Mouse (Mus musculus): ENCODE measurements around the gene Sp1. TPM values are rescaled to one million over a fixed set of nuclear protein-coding genes. Genes with fewer than 3 reads are reported as not detected.
A peak's percentile ranks its signal among the peaks of the same experiment; 100 is the strongest.

Gene Sp1
- polyA plus RNA-seq, 1 experiment from 2014 or later, result 15.5 TPM

DNA sequence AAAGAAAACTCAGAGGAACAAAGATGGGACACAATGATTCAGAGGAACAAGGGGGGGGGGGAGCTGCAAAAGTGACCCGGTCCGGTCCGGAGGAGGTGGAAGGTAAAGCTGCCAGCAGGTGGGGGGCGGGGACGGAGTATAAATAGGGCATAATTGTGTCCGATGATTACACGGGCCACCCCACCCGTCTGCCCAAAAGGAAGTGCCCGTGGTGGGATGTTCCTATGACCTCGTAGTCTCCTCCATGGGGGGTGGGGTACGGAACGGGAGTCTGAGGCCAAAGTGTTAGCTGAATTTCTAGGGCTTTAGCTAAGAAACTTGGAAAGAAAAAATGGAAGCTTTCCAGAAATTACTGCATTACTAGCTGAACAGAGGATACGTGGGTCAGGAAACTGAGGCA is 36.0 kb upstream of the Sp1 start:
- H3K4me1 ChIP-seq (ENCODE audit: control insufficient read depth, insufficient read depth, low read length), result peaks cover 17% of the 10 kb centered on the region

DNA sequence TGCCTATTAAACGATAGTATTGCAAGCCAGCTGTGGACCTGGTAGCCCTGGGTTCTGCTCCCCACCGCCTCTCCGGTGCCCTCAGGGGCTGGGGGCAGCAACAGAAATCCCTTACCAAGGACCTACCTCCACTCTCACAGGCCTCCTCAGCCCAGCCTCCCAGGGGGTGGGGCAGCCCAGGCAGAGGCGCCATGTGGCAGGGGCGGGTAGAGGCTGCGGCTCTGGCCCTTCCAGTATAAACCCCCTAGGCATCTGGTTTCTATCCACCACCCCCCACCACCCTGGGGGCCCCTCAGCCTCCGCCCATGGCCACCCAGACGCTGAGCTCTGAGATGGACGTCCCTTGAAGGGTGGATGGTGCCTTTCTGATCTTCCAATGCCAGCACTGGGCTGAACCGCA is 35.2 kb upstream of the Sp1 start:
- Histone ChIP-seq H3K9me3 (ENCODE audit: control insufficient read depth, low read length) (no peaks in the 10 kb centered on the region), H3K4me1 (ENCODE audit: control insufficient read depth, insufficient read depth, low read length) (peaks cover 17% of the 10 kb centered on the region), H3K36me3 (ENCODE audit: control insufficient read depth, insufficient read depth, low read length) (no peaks in the 10 kb centered on the region), H3K9ac (ENCODE audit: low read depth, low read length) (peak overlapping the region; percentile 34), H3K27ac (replicated peaks; ENCODE audit: low read depth, low read length) (peak overlapping the region; percentile 46), H3K4me2 (ENCODE audit: low read depth, low read length) (peak overlapping the region; percentile 39), H3K27me3 (replicated peaks; ENCODE audit: control insufficient read depth, insufficient read depth, low read length) (0 out of 2 replicates have a peak, but pooled peaks cover 3% of the 10 kb centered on the region), H3K4me3 (ENCODE audit: low read depth, low read length) (peak overlapping the region; percentile 8; the same call in 1 of the 2 replicates)
- ATAC-seq (ENCODE audit: low read depth) (peak; percentile 89), DNase-seq (ENCODE audit: low spot score) (peak; percentile 77)
- WGBS, result 0% methylated on average over 8 of the region's 10 CpGs

More for the DNA sequence above, 36.0 kb upstream of the Sp1 start:
- Histone ChIP-seq H3K9me3 (ENCODE audit: control insufficient read depth, low read length) (no peaks in the 10 kb centered on the region), H3K4me3 (ENCODE audit: low read depth, low read length) (peak overlapping the region; percentile 8; the same call in 1 of the 2 replicates), H3K4me2 (ENCODE audit: low read depth, low read length) (peak overlapping the region; percentile 39), H3K27me3 (replicated peaks; ENCODE audit: control insufficient read depth, insufficient read depth, low read length) (0 out of 2 replicates have a peak, but pooled peaks cover 5% of the 10 kb centered on the region), H3K9ac (ENCODE audit: low read depth, low read length) (peak overlapping the region; percentile 34), H3K27ac (replicated peaks; ENCODE audit: low read depth, low read length) (peak overlapping the region; percentile 46), H3K36me3 (ENCODE audit: control insufficient read depth, insufficient read depth, low read length) (no peaks in the 10 kb centered on the region)
- 8% methylated on average over 12 of the region's 13 CpGs for WGBS
- DNase-seq (ENCODE audit: low spot score) (no peak), ATAC-seq (ENCODE audit: low read depth) (no peak)

DNA sequence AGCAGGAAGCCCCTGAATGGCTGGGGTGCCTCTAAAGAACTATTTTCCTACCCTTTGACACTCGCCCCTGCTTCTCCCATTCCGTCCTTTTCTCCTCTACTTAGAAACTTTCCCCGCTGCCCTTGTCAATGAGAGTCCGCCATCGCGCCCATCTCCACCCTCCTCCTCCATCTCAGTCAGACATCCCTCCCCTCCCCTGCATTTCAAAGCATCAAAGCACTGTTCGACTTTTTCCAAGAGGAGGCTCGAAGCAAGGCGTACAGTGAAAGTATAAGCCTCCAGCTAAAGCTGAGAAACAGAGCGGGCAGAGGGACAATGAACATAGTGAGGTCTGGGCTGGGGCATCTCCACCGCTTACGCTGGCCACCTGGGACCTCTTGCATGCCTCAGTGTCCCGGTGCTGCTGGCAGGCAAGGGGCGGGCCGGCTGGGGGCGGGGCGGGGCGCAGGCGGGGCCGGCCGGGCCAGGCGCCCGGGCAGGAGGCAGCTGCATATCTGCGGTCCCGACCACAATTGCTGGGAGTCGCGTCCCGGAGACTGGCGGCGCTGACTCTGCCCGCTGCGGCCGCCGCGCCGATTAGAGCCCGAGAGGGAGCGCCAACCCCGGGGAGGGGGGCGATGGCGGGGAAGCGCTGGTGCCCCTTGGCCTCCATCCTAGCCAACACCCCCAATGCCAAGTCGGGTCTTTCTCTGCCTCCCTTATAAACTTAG is 29.3 kb upstream of the Sp1 start:
- H3K27ac ChIP-seq (replicated peaks; ENCODE audit: low read depth, low read length), result peak overlapping the region; percentile 88
- peaks cover 18% of the 10 kb centered on the region for H3K4me1 ChIP-seq (ENCODE audit: control insufficient read depth, insufficient read depth, low read length)
- WGBS, result 1% methylated on average over 27 of the region's 43 CpGs
- peak overlapping the region; percentile 52 for H3K4me3 ChIP-seq (ENCODE audit: low read depth, low read length)
- H3K9ac ChIP-seq (ENCODE audit: low read depth, low read length), result peak overlapping the region; percentile 66
- peak overlapping the region; percentile 79 for H3K4me2 ChIP-seq (ENCODE audit: low read depth, low read length)
- DNase-seq (ENCODE audit: low spot score) (peak; percentile 87), ATAC-seq (ENCODE audit: low read depth) (peak; percentile 84)
- no peaks in the 10 kb centered on the region for H3K9me3 ChIP-seq (ENCODE audit: control insufficient read depth, low read length)
- H3K27me3 ChIP-seq (replicated peaks; ENCODE audit: control insufficient read depth, insufficient read depth, low read length), result no peaks in the 10 kb centered on the region
- H3K36me3 ChIP-seq (ENCODE audit: control insufficient read depth, insufficient read depth, low read length), result no peaks in the 10 kb centered on the region

DNA sequence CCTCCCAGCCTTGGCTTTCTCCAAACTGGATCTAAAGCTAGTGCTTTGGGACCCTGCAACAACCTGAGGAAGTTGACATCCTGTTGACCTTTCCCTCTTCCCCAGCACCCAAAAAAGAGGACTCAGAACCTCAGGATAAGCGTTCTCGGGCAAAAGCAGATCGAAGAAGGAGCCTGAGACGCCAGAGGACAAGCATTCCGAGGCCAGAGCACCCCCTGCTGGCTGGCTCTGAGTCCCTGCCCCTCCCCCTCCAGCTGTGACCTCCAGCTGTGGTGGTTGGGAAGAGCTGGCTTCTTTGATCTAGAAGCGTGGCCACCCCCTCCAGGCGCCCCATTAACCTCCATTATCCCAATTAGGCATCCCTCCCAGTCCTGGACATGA is 28.8 kb upstream of the Sp1 start:
- DNase-seq (ENCODE audit: low spot score) (peak; percentile 92), ATAC-seq (ENCODE audit: low read depth) (peak; percentile 64)
- H3K4me1 ChIP-seq (ENCODE audit: control insufficient read depth, insufficient read depth, low read length), result peaks cover 18% of the 10 kb centered on the region
- peak overlapping the region; percentile 88 for H3K27ac ChIP-seq (replicated peaks; ENCODE audit: low read depth, low read length)
- H3K27me3 ChIP-seq (replicated peaks; ENCODE audit: control insufficient read depth, insufficient read depth, low read length), result no peaks in the 10 kb centered on the region
- H3K9me3 ChIP-seq (ENCODE audit: control insufficient read depth, low read length), result no peaks in the 10 kb centered on the region
- no peaks in the 10 kb centered on the region for H3K36me3 ChIP-seq (ENCODE audit: control insufficient read depth, insufficient read depth, low read length)
- H3K4me3 ChIP-seq (ENCODE audit: low read depth, low read length), result peak overlapping the region; percentile 52
- peak overlapping the region; percentile 79 for H3K4me2 ChIP-seq (ENCODE audit: low read depth, low read length)
- 0% methylated on average over 7 of the region's 7 CpGs for WGBS
- H3K9ac ChIP-seq (ENCODE audit: low read depth, low read length), result peak overlapping the region; percentile 66

DNA sequence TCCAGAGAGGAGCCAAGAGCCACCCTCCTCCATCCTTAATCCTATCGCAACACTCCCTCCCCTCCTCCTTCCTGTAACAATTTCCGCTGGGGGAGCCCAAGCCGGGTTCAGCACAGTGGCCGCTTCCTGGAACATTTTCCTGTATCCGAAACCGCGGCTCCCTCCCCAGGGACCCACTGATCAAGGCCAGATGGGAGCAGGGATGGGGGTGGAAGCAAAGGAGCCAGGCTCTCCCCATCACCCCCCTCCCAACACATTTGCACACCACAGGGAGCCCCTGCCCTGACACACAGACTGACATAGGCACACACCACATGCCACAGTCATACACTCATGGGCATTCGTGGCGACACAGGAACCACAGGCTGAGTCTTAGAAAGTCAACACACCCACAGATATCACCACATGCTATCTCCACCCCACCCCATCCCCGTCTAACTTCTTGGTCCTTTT is 28.1 kb upstream of the Sp1 start:
- Histone ChIP-seq H3K9ac (ENCODE audit: low read depth, low read length) (no peak overlapping the region), H3K36me3 (ENCODE audit: control insufficient read depth, insufficient read depth, low read length) (no peaks in the 10 kb centered on the region), H3K27ac (replicated peaks; ENCODE audit: low read depth, low read length) (peak overlapping the region; percentile 88), H3K4me1 (ENCODE audit: control insufficient read depth, insufficient read depth, low read length) (peaks cover 18% of the 10 kb centered on the region), H3K9me3 (ENCODE audit: control insufficient read depth, low read length) (no peaks in the 10 kb centered on the region), H3K4me3 (ENCODE audit: low read depth, low read length) (no peak overlapping the region), H3K4me2 (ENCODE audit: low read depth, low read length) (peak overlapping the region; percentile 79), H3K27me3 (replicated peaks; ENCODE audit: control insufficient read depth, insufficient read depth, low read length) (no peaks in the 10 kb centered on the region)
- WGBS, result 5% methylated on average over 10 of the region's 10 CpGs
- ATAC-seq (ENCODE audit: low read depth), result peak; percentile 47
- peak; percentile 88 for DNase-seq (ENCODE audit: low spot score)

DNA sequence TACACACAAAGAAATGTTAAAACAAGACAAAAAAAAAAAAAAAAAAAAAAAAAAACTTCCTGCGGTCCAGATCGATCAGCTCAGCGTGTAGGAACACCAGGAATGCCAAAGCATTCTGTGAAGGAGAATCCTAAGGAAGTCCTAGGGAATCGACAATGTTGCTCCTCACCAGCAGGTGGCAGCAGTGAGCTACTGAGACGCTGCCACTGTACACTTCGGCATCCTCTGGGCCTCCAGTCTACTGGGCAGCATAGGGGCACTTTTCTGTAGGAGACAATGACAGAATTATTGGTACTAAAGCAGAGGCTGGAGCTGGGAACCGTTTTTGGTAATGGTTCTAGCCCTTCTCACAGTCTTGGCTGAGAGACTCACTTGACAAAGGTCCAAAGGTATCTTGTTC is 24.4 kb upstream of the Sp1 start:
- ATAC-seq (ENCODE audit: low read depth), result peak; percentile 81
- Histone ChIP-seq H3K36me3 (ENCODE audit: control insufficient read depth, insufficient read depth, low read length) (no peaks in the 10 kb centered on the region), H3K9me3 (ENCODE audit: control insufficient read depth, low read length) (no peaks in the 10 kb centered on the region), H3K4me1 (ENCODE audit: control insufficient read depth, insufficient read depth, low read length) (peaks cover 13% of the 10 kb centered on the region; the same call in 1 of the 2 replicates), H3K27me3 (replicated peaks; ENCODE audit: control insufficient read depth, insufficient read depth, low read length) (no peaks in the 10 kb centered on the region), H3K9ac (ENCODE audit: low read depth, low read length) (no peak overlapping the region), H3K4me2 (ENCODE audit: low read depth, low read length) (no peak overlapping the region), H3K4me3 (ENCODE audit: low read depth, low read length) (no peak overlapping the region), H3K27ac (replicated peaks; ENCODE audit: low read depth, low read length) (no peak overlapping the region)
- DNase-seq (ENCODE audit: low spot score), result peak; percentile 92
- 1% methylated on average over 7 of the region's 7 CpGs for WGBS

DNA sequence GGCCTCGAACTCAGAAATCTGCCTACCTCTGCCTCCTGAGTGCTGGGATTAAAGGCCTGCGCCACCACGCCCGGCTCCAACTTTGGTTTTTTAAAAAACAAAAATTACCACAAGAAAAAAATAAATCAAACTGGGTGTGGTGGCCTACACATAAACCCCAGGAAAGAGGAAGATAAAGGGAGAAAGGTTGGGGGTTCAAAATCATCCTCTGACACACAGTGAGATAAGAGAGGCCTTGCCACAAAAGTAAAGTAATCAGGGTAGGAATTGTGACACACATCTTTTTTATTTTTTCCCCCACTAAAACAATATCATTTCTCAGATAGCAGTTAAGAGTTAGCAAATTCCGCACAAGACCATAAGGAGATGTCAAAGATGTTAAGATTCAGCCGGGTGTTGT is 22.3 kb upstream of the Sp1 start:
- no peaks in the 10 kb centered on the region for H3K4me1 ChIP-seq (ENCODE audit: control insufficient read depth, insufficient read depth, low read length)
- no peak overlapping the region for H3K27ac ChIP-seq (replicated peaks; ENCODE audit: low read depth, low read length)
- no peaks in the 10 kb centered on the region for H3K9me3 ChIP-seq (ENCODE audit: control insufficient read depth, low read length)
- ATAC-seq (ENCODE audit: low read depth) (no peak), DNase-seq (ENCODE audit: low spot score) (no peak)
- H3K4me2 ChIP-seq (ENCODE audit: low read depth, low read length), result no peak overlapping the region
- no peak overlapping the region for H3K9ac ChIP-seq (ENCODE audit: low read depth, low read length)
- H3K27me3 ChIP-seq (replicated peaks; ENCODE audit: control insufficient read depth, insufficient read depth, low read length), result no peaks in the 10 kb centered on the region
- H3K36me3 ChIP-seq (ENCODE audit: control insufficient read depth, insufficient read depth, low read length), result no peaks in the 10 kb centered on the region
- no peak overlapping the region for H3K4me3 ChIP-seq (ENCODE audit: low read depth, low read length)
- WGBS, result 88% methylated on average over 6 of the region's 6 CpGs

DNA sequence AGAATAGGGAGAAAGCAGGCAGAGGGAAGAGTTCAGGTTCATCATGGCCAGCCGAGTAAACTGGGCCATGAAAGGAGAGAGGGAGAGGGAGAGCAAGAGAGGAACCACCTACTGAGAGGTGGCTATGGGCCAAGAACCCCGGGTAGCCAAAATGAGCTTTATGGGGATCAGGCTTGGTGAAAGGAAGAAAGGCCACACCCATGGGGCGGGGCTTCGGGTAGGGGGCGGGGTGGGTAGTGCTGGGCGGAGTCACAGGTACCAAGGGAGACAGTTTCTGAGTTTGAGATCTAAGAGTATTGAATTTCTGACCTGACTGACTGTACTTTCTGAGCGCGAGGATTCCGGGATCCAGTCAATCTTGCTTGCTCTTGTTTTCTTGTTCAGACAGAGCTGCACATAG is 19.3 kb upstream of the Sp1 start:
- WGBS, result 58% methylated on average over 9 of the region's 9 CpGs
- Histone ChIP-seq H3K27me3 (replicated peaks; ENCODE audit: control insufficient read depth, insufficient read depth, low read length) (no peaks in the 10 kb centered on the region), H3K36me3 (ENCODE audit: control insufficient read depth, insufficient read depth, low read length) (no peaks in the 10 kb centered on the region), H3K4me2 (ENCODE audit: low read depth, low read length) (no peak overlapping the region), H3K27ac (replicated peaks; ENCODE audit: low read depth, low read length) (no peak overlapping the region), H3K4me1 (ENCODE audit: control insufficient read depth, insufficient read depth, low read length) (no peaks in the 10 kb centered on the region), H3K4me3 (ENCODE audit: low read depth, low read length) (no peak overlapping the region), H3K9ac (ENCODE audit: low read depth, low read length) (no peak overlapping the region), H3K9me3 (ENCODE audit: control insufficient read depth, low read length) (no peaks in the 10 kb centered on the region)
- DNase-seq (ENCODE audit: low spot score) (no peak), ATAC-seq (ENCODE audit: low read depth) (no peak)

DNA sequence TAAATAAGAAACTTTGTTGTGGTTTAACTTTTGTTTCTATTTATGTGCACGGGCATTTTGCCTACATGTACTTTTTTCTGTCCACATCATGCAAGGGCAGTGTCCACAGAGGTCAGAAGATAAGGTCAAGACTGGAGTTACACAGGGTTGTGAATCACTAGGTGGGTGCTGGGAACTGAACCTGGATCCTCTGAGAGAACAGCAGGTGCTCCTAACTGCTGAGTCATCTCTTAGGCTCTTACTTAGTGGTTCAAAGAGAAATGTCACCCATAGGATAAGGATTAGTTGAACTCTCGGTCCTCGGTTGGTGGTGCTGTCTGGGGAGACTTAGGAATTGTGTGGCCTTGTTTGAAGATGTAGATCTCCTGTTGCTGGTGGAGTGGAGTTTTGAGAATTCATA is 17.0 kb upstream of the Sp1 start:
- H3K4me1 ChIP-seq (ENCODE audit: control insufficient read depth, insufficient read depth, low read length), result no peaks in the 10 kb centered on the region
- no peak for DNase-seq (ENCODE audit: low spot score)
- WGBS, result 82% methylated on average over 3 of the region's 3 CpGs

More for the DNA sequence above, 17.0 kb upstream of the Sp1 start:
- Histone ChIP-seq H3K27ac (replicated peaks; ENCODE audit: low read depth, low read length) (no peak overlapping the region), H3K36me3 (ENCODE audit: control insufficient read depth, insufficient read depth, low read length) (no peaks in the 10 kb centered on the region), H3K27me3 (replicated peaks; ENCODE audit: control insufficient read depth, insufficient read depth, low read length) (no peaks in the 10 kb centered on the region), H3K4me2 (ENCODE audit: low read depth, low read length) (no peak overlapping the region), H3K4me3 (ENCODE audit: low read depth, low read length) (no peak overlapping the region), H3K9ac (ENCODE audit: low read depth, low read length) (no peak overlapping the region), H3K9me3 (ENCODE audit: control insufficient read depth, low read length) (no peaks in the 10 kb centered on the region)
- ATAC-seq (ENCODE audit: low read depth), result no peak
